Mouse (Mus musculus): ENCODE measurements at regions not wholly inside any gene's neighbourhood (a gene's known extent, or its start where the extent isn't known, plus 50 kb on each side); places are given as distances from the start of the nearest gene placed in this dataset.

GRCm38 (mm10) chr14:118318524-118318923, 51.8 kb downstream of the Gm9376 start:
- DNase-seq, result no peak

GRCm38 (mm10) chr14:118320101-118320500, 53.3 kb downstream of the Gm9376 start:
- DNase-seq, result no peak

GRCm38 (mm10) chr14:118321083-118321482, 54.3 kb downstream of the Gm9376 start:
- DNase-seq, result no peak

DNA sequence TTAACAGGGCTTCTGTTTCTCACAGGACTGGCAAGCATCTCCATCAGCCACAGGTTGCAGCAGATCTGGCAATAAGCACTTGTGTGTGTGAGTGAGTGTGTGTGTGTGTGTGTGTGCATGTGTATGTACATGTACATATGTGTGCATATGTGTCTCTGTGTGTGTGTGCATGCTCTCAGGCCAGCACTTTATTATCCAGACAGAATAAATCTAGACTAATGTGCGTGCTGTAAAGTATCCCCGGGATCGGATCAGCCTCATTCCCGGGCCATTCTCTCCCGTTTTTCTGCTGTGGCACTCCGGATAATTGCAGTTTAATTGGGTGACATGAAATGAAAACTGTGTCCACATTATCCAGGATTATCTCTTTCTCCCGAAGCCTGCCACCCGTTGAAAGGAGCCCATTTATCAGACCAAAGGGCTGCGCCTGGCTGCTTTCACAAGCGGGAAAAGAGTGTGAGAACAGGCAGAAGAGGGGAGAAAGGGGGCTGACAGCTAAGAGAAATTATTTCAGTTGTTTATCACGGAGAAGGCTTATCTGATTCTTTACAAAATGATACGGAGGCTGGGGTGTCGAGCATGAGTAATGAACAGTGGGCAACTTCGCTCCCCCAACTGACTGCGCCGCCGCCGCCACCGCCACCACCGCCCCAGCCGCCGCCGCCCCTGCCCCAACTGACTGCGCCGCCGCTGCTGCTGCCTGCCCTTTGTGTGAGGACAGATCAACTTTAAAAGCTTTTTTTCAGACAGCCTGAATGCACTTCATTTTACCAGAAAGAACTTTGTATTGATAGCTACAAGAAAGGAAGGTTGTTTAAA, 55.5 kb downstream of the Gm9376 start:
- DNase-seq, result no peak

DNA sequence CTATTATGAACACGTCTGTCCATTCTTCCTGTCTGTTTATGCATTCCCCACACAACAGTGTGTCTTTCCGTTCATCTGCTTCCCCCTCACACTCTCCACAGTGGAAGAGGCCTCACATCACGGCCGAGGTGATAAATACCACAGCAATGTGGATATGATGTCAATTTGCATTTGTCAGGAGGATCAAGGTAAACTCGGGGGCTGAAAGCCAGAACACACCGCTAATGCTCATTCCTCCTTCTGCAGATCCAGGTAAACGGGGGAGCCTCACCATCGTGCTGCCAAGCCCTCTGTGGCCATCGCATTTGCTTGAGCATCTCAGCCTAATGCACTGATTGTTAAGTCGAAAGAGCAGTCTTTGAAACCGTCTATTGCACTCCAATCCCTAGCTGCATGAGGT, 56.1 kb downstream of the Gm9376 start:
- no peak for DNase-seq

- DNase-seq, result no peak
These were observed 71.3 kb downstream of the Gm9376 start for GRCm38 (mm10) chr14:118338071-118338470.

- DNase-seq, result no peak
These were observed 96.2 kb downstream of the Gm9376 start for GRCm38 (mm10) chr14:118362931-118363330.

- no peak for DNase-seq
These were observed 96.6 kb downstream of the Gm9376 start for GRCm38 (mm10) chr14:118363391-118363821.

- no peak for DNase-seq
These were observed 99.8 kb downstream of the Gm9376 start for GRCm38 (mm10) chr14:118366522-118366921.

GRCm38 (mm10) chr14:118368619-118369431, 102.1 kb downstream of the Gm9376 start:
- peak; percentile 31 for DNase-seq

- no peak for DNase-seq
These were observed 104.6 kb downstream of the Gm9376 start for GRCm38 (mm10) chr14:118371336-118371735.

- DNase-seq, result no peak
These were observed 108.2 kb downstream of the Gm9376 start for GRCm38 (mm10) chr14:118374819-118375520.

DNA sequence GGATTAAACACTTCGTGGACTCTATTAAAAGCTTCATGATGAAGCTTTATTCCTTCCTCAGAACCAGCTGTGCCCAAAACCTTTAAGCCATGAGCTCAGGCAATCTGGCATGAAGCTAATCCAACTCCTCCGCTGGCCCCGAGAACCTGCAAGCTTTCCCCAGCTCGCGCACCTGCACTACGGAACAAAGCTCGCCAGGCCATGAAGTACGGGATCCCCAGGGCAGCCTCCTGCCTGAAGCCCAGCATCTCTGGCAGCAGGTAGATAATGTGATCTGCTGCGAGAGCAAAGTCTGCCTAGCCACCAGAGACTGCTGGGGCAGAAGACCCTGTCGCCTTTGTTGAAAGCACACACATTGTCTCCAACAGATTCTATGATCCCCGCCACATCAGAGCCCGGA, 108.9 kb downstream of the Gm9376 start:
- no peak for DNase-seq

DNA sequence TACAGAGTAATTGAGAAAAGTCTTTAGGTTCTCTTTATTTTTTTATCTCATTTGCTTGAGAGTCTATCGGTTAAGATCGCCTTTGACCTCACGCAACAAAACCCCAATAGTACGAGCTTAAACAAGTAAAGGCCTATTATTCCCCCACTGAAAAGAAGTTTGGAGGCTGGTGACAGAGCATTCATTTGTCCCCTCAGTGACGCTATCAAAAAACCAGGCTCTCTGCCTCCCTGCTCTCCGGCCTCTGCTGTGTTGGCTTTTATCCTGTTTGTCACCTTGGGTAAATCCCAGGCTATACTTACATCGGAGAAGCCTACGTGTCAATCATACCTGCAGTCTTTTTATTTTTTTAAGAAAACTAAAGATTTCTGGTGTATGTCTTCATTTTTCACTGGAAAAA, 112.9 kb downstream of the Gm9376 start:
- DNase-seq, result no peak

DNA sequence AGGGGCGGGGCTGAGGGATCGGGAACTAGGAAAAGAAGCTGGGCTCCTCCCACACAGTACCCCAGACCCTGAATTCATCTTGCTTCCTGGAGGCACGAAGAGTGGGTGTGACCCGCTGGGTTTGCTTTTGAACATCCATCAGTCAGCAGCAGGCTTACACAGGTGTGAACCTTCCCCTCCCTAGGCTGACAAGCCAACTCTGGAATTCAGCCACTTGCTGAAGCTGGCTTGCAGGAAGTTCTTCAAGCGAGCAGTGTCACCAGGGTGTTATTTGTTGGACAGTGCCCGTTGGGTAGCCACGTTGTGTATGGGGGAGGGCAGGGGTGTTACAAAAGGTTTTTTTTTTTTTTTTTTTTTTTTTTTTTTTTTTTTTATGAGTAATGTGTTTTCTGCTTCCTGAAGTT, 118.8 kb downstream of the Gm9376 start:
- DNase-seq, result no peak

DNA sequence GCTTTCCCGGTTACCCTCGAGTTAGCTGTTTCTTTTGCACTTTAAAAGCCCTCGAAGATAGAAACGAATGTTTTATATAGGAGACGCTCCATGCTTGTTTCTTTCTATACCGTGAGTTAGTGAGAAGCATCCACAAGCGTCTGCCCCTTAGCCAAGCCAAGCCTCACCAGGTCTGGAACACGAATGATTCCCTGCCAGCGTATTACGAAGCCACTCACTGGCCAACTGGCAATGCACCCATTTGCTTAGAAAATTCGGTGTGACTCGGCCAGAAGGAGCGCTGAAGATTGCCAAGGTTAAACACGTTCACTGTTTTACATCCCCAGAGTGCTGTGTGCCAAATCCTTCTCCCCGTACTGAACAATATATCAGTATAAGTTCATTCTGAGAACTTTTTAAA, 121.3 kb downstream of the Gm9376 start:
- DNase-seq, result no peak

GRCm38 (mm10) chr14:118390790-118391189, 124.0 kb downstream of the Gm9376 start:
- peak; percentile 77 for DNase-seq

- no peak for DNase-seq
These were observed 124.8 kb downstream of the Gm9376 start for GRCm38 (mm10) chr14:118391561-118391960.

DNA sequence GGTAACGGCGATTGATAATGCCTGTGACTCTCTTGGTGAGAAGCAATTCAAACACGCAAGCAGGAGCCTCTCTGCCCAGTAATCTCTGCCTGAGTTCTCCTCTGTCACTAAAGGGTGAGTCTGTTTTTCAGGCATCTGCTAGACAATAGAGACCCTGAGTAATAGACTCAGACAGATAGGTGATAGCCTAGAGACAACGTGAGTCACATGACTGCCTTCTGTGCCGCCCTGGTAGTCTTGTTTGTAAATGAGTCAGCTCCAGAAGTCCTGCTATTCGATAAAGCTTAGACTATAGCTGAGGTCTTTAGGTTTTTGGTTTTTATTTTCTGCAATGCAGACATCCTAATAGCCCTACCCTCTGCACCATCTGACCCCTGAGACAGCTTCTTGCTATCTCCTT, 126.9 kb downstream of the Gm9376 start:
- DNase-seq, result no peak

- no peak for DNase-seq
These were observed 147.5 kb downstream of the Gm9376 start for GRCm38 (mm10) chr14:118414275-118414674.

- DNase-seq, result no peak
These were observed 149.4 kb downstream of the Gm9376 start for GRCm38 (mm10) chr14:118416163-118416562.

DNA sequence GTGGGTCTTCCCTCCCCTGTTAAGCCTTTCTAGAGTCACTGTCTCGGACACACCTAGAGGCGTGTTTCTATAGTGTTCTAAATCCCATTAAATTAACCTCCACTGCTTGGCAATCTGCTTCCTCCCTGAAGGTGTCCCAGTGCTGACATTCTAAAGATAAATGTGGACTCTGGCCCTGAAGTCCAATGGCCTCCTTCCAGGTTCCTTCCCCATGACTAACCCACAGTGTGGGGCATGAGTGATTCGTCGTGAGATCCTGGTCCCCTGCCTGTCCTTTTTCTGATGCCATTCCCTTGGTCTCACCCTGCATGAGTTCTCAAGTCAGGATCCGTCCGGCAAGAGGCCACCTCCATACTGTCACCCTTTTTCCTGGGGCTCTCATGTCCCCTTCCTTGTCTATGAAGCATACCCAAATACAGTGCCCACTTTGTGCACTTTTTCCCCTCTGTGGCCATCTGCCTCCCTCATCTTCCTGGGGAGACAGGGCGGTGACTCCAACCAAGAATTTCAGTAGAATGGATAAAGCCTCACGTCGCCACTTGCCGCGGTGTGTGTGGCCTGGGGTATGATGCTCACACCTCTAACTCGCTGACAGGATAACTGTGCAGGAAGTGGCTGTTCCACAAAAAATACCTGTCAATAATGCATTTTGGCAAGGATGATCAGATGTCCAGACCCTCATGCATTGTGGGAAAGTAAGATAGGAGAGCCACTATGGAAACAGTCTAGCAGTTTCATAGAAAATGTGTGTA, 152.9 kb downstream of the Gm9376 start:
- no peak for DNase-seq
